Mouse (Mus musculus) brain, embryonic 14.5 days (tissue): ENCODE results near the gene Spryd4.

ENCODE experiments used
- CTCF ChIP-seq: fragments of 200-500 bp; IDR thresholded peaks from 2 replicates; pipeline ENCODE4 v1.5.1; 2012; ENCODE audit warnings: inconsistent platforms, mild to moderate bottlenecking, moderate library complexity, borderline replicate concordance; ENCODE audit not compliant: insufficient read depth, insufficient read length; ENCODE audit errors: extremely low read depth
- POLR2A ChIP-seq: fragments of 200-500 bp; IDR thresholded peaks from 2 replicates; pipeline ENCODE4 v1.6.1; 2012; ENCODE audit warnings: mild to moderate bottlenecking, inconsistent platforms, borderline replicate concordance; ENCODE audit not compliant: poor library complexity, insufficient read depth, insufficient read length, severe bottlenecking; ENCODE audit errors: extremely low read depth

GRCm38 (mm10) chr10:128210954-128211353, 653 bp downstream of the Spryd4 start:
- TF ChIP-seq POLR2A (no peak), CTCF (no peak)
